Mouse (Mus musculus) midbrain, embryonic 14.5 days (tissue): ENCODE results near the gene Nptn. TPM values are rescaled to one million over a fixed set of nuclear protein-coding genes. Genes with fewer than 3 reads are reported as not detected.

Source experiments
- ATAC-seq: fragments of 200-750 bp; cut with Nextera tagmentation; 2 replicates; pipeline ENCODE4 v1.8.0; 2017; ENCODE audit warnings: moderate number of reproducible peaks, moderate library complexity; ENCODE audit not compliant: low FRiP score, low TSS enrichment
- DNase-seq: peaks from one replicate; pipeline ENCODE4 v3.0.0-alpha.2; 2015
- H3K27ac ChIP-seq: fragments of 300-500 bp; sonication (generic); replicated peaks from 2 replicates; pipeline ENCODE4 v1.5.1; 2014; ENCODE audit warnings: mild to moderate bottlenecking, low read depth, low read length, moderate library complexity
- H3K27me3 ChIP-seq: fragments of 300-500 bp; sonication (generic); 2 replicates; pipeline ENCODE4 v1.6.1; 2014; ENCODE audit warnings: low read length, control low read depth, mixed read lengths; ENCODE audit not compliant: control insufficient read depth, insufficient read depth
- H3K36me3 ChIP-seq: fragments of 300-500 bp; sonication (generic); 2 replicates; pipeline ENCODE4 v1.6.1; 2014; ENCODE audit warnings: low read length, control low read depth; ENCODE audit not compliant: control insufficient read depth, insufficient read depth
- H3K4me1 ChIP-seq: fragments of 300-500 bp; sonication (generic); 2 replicates; pipeline ENCODE4 v1.6.1; 2014; ENCODE audit warnings: mild to moderate bottlenecking, antibody characterized with exemption, low read length, control low read depth; ENCODE audit not compliant: control insufficient read depth, insufficient read depth
- H3K4me2 ChIP-seq: fragments of 300-500 bp; sonication (generic); 2 replicates; pipeline ENCODE4 v1.6.1; 2014; ENCODE audit warnings: mild to moderate bottlenecking, low read length, moderate library complexity
- H3K4me3 ChIP-seq: fragments of 300-500 bp; sonication (generic); replicated peaks from 2 replicates; pipeline ENCODE4 v1.5.1; 2014; ENCODE audit warnings: low read depth, low read length
- H3K9ac ChIP-seq: fragments of 300-500 bp; sonication (generic); replicated peaks from 2 replicates; pipeline ENCODE4 v1.6.1; 2014; ENCODE audit warnings: mild to moderate bottlenecking, low read length, moderate library complexity
- H3K9me3 ChIP-seq: fragments of 300-500 bp; sonication (generic); 2 replicates; pipeline ENCODE4 v1.6.1; 2016; ENCODE audit warnings: low read length, control low read depth, mixed read lengths; ENCODE audit not compliant: control insufficient read depth
- WGBS: fragments of 180-500 bp; shearing (Covaris S2); extraction: QIAGEN DNeasy Blood & Tissue Kit; methylation state at CpG from one replicate; pipeline ENCODE4 v1.1.7; 2014; 5-methylcytosine and 5-hydroxymethylcytosine counted together
- polyA plus RNA-seq: library from polyadenylated mRNA; unstranded; fragments of >200 nt; fragmentation: Nextera tagmentation; extraction: Ambion mirVana; gene quantifications from 2 replicates; pipeline ENCODE4 v1.2.1, GENCODE M21; 2014

Gene Nptn
- polyA plus RNA-seq, 1 experiment from 2014 or later: 179 TPM

DNA sequence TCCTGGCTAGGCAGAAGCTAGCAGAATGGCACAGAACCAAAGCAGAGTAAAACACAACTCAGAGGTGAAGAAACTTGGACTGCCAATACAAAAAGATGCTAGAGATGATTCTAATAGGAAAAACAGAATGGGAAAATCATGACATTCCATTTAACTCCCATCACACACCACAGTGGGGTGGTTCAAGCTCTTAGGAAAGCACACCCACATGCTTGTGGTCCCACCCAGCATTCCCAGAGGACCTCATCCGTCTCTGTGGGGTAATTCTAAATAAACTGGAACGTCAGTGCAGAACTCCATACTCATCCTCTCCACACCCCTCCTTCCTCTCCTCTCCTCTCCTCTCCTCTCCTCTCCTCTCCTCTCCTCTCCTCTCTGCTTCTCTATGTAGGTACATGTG lies 99.4 kb downstream of the Nptn start:
- Histone ChIP-seq H3K9me3 (peaks cover 3% of the 10 kb centered on the region; the same call in 1 of the 2 replicates), H3K4me3 (no peak overlapping the region), H3K4me2 (no peak overlapping the region), H3K36me3 (no peaks in the 10 kb centered on the region), H3K27me3 (no peaks in the 10 kb centered on the region), H3K9ac (no peak overlapping the region), H3K4me1 (no peaks in the 10 kb centered on the region), H3K27ac (no peak overlapping the region)
- 74% methylated on average over 2 of the region's 2 CpGs for WGBS
- ATAC-seq (no peak), DNase-seq (no peak)

GRCm38 (mm10) chr9:58682106-58682505 lies 100.1 kb downstream of the Nptn start:
- 79% methylated on average over 6 of the region's 6 CpGs for WGBS
- no peak for DNase-seq
- H3K27me3 ChIP-seq: no peaks in the 10 kb centered on the region
- no peaks in the 10 kb centered on the region for H3K36me3 ChIP-seq
- no peaks in the 10 kb centered on the region for H3K4me1 ChIP-seq
- no peak for ATAC-seq
- no peak overlapping the region for H3K4me2 ChIP-seq
- H3K9me3 ChIP-seq: peaks cover 3% of the 10 kb centered on the region; the same call in 1 of the 2 replicates
- no peak overlapping the region for H3K27ac ChIP-seq
- no peak overlapping the region for H3K4me3 ChIP-seq
- H3K9ac ChIP-seq: no peak overlapping the region

DNA sequence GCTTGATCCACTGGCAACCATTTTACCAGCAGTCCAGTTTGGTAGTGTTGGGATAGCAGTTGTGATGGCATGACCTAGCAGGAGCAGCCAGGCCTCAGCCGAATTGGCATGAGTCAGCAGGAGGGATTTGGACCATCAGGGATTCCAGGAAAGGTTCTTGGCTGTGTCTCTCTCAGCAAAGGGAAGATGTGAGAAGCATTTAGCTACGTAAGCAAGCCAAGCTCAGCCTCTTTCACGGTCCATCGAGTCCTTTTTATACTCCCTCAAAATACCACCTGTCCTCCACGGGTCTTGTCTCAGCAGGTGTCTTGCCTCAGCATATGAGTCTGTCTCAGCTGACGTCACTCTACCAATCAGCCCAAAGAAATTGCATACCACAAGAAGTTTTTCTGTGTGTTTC lies 101.3 kb downstream of the Nptn start:
- no peak overlapping the region for H3K4me2 ChIP-seq
- H3K9ac ChIP-seq: no peak overlapping the region
- no peaks in the 10 kb centered on the region for H3K27me3 ChIP-seq
- no peak overlapping the region for H3K4me3 ChIP-seq
- no peaks in the 10 kb centered on the region for H3K4me1 ChIP-seq
- no peaks in the 10 kb centered on the region for H3K36me3 ChIP-seq
- WGBS: 31% methylated on average over 6 of the region's 6 CpGs
- no peak for ATAC-seq
- no peak overlapping the region for H3K27ac ChIP-seq
- no peak for DNase-seq
- H3K9me3 ChIP-seq: peaks cover 3% of the 10 kb centered on the region; the same call in 1 of the 2 replicates

DNA sequence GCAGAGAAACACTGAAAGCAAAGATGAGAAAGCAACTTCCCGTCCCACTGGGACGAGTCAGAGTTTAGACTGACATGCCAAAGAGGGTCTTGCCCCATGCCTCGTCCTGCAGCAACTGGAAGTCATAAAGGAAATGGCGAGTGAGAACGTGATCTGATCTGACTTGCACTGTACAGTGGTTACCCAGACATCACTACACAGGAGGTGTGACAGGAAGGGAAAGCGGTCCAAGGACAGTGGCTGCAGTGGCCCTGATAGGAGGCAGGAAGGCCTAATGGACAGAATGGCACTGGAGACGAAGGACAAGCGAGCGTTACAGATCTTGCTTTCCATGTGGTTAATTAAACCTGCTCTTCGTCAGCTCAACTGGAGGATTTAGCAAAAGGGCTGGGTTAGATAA lies 103.2 kb downstream of the Nptn start:
- WGBS: 90% methylated on average over 10 of the region's 10 CpGs
- no peak overlapping the region for H3K27ac ChIP-seq

GRCm38 (mm10) chr9:58688076-58688475 lies 106.0 kb downstream of the Nptn start:
- no peak overlapping the region for H3K4me3 ChIP-seq
- H3K27ac ChIP-seq: no peak overlapping the region
- H3K27me3 ChIP-seq: no peaks in the 10 kb centered on the region
- no peaks in the 10 kb centered on the region for H3K9me3 ChIP-seq
- no peak for DNase-seq
- WGBS: 83% methylated on average over 4 of the region's 4 CpGs
- ATAC-seq: no peak
- no peak overlapping the region for H3K9ac ChIP-seq
- H3K36me3 ChIP-seq: no peaks in the 10 kb centered on the region
- no peaks in the 10 kb centered on the region for H3K4me1 ChIP-seq
- H3K4me2 ChIP-seq: no peak overlapping the region

More for the DNA sequence above, 103.2 kb downstream of the Nptn start:
- Histone ChIP-seq H3K27me3 (no peaks in the 10 kb centered on the region), H3K4me3 (no peak overlapping the region), H3K9me3 (no peaks in the 10 kb centered on the region), H3K4me1 (no peaks in the 10 kb centered on the region), H3K36me3 (no peaks in the 10 kb centered on the region), H3K4me2 (no peak overlapping the region), H3K9ac (no peak overlapping the region)
- DNase-seq: no peak
- no peak for ATAC-seq

DNA sequence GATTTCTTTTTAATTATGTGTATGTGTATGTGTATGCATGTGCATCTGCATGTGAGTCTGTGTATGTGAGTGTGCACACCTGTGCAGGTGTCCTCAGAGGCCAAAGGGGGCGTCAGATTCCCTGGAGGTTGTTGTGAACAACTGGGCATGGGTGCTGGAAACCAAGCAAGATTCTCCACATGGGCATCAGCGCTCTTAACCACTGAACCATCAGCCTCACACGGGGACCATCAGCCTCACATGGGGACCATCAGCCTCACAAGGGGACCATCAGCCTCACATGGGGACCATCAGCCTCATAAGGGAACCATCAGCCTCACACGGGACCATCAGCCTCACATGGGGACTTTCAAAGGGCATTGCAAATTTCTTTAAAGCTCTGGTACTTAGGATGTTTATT lies 108.7 kb downstream of the Nptn start:
- no peak for ATAC-seq
- no peak overlapping the region for H3K4me2 ChIP-seq

DNA sequence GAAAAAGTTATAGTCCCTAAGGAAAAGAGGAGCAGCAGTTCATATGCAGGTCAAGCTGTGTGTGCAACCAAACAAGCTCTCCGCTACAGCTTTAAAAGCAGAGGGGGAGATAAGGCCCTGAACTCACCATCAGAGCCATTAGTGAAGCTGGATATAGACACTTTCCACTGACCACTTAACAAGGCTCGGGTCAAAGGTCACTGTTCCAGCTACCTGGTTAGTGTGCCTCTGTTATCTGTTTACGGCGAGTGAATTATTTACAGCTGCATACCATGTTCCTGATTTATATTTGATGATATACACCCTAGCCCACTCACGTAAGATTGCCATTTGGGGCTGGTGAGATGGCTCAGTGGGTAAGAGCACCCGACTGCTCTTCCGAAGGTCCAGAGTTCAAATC lies 109.4 kb downstream of the Nptn start:
- Histone ChIP-seq H3K27me3 (no peaks in the 10 kb centered on the region), H3K4me3 (no peak overlapping the region), H3K4me1 (no peaks in the 10 kb centered on the region), H3K9ac (no peak overlapping the region), H3K27ac (no peak overlapping the region), H3K4me2 (no peak overlapping the region), H3K36me3 (no peaks in the 10 kb centered on the region), H3K9me3 (no peaks in the 10 kb centered on the region)
- DNase-seq (no peak), ATAC-seq (no peak)
- WGBS: 93% methylated on average over 7 of the region's 7 CpGs

More for the DNA sequence above, 108.7 kb downstream of the Nptn start:
- Histone ChIP-seq H3K9me3 (no peaks in the 10 kb centered on the region), H3K27ac (no peak overlapping the region), H3K36me3 (no peaks in the 10 kb centered on the region), H3K4me3 (no peak overlapping the region), H3K9ac (no peak overlapping the region), H3K4me1 (no peaks in the 10 kb centered on the region), H3K27me3 (no peaks in the 10 kb centered on the region)
- DNase-seq: no peak
- 85% methylated on average over 4 of the region's 4 CpGs for WGBS

DNA sequence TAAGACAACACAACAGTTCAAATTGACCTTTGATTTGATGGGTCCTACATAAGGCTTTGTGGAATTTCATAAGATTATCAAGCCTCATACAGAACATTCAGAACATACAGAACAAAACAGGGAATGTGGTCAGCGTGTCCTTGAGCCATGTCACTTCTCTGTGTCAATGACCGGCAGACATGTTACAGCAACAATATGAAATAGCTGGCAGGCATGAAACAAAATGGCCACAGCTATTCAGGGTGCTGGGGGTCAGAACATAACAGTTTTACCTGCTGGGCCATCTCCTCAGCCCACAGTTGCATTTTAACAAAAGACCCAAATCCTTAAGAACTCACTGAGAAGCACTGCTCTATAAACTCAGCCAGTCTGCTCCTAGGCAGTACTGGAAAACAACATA lies 116.4 kb downstream of the Nptn start:
- 93% methylated on average over 2 of the region's 2 CpGs for WGBS
- DNase-seq: no peak

GRCm38 (mm10) chr9:58701751-58702150 lies 119.7 kb downstream of the Nptn start:
- 93% methylated on average over 2 of the region's 2 CpGs for WGBS
- H3K4me1 ChIP-seq: no peaks in the 10 kb centered on the region
- DNase-seq (no peak), ATAC-seq (no peak)
- no peak overlapping the region for H3K4me2 ChIP-seq
- no peak overlapping the region for H3K9ac ChIP-seq
- H3K9me3 ChIP-seq: no peaks in the 10 kb centered on the region
- no peaks in the 10 kb centered on the region for H3K27me3 ChIP-seq
- no peaks in the 10 kb centered on the region for H3K36me3 ChIP-seq
- no peak overlapping the region for H3K4me3 ChIP-seq
- H3K27ac ChIP-seq: no peak overlapping the region

More for the DNA sequence above, 116.4 kb downstream of the Nptn start:
- Histone ChIP-seq H3K9ac (no peak overlapping the region), H3K27ac (no peak overlapping the region), H3K4me2 (no peak overlapping the region), H3K4me1 (no peaks in the 10 kb centered on the region), H3K27me3 (no peaks in the 10 kb centered on the region), H3K9me3 (no peaks in the 10 kb centered on the region), H3K36me3 (no peaks in the 10 kb centered on the region), H3K4me3 (no peak overlapping the region)
- no peak for ATAC-seq
